Mouse (Mus musculus): ENCODE data around the gene Neurod2.

Neurod2 gene

GRCm38 (mm10) chr11:98353651-98354211 lies 24.3 kb upstream of the Neurod2 start:
- no peak for DNase-seq

DNA sequence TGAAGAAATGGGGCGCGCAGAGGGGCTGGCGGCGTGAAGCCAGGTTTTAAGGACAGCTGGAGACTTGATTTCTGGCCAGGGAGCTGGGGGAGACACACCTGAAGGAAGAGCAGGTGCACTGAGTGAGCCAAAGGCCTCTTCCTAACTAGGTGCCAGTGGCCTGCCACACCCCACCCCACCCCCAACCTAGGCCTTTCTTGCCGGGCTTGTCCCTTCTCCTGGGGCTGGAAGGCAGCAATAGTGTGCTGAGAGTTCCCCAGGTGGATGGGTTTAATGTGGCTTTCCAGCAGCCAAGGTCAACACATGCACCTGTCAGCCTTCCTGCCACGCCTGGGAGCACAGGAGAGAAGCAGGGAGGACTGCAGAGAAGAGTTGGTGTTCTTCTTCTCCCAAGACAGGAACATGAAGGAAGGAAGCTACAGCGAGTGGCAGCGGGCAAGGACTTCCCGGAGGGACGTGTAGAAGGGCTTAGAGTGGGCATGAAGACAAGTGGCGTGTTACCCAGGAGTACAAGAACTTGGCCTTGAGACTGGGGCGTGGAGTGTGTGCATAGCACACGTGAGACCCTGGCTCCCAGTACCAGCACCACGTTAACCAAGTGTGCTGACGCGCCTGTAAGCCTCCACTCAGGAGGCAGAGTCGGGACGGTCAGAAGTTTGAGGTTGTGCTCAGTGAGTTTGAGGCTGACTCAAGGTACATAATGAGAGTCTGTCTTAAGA lies 23.0 kb upstream of the Neurod2 start:
- no peak for DNase-seq

GRCm38 (mm10) chr11:98349308-98349707 lies 19.9 kb upstream of the Neurod2 start:
- DNase-seq, result no peak

GRCm38 (mm10) chr11:98348083-98348961 lies 18.9 kb upstream of the Neurod2 start, which contains the start of gene Ppp1r1b:
Gene Ppp1r1b (plus strand): TSS chr11:98348404.
- DNase-seq, result no peak

GRCm38 (mm10) chr11:98347385-98348082 lies 18.1 kb upstream of the Neurod2 start:
- DNase-seq, result no peak

DNA sequence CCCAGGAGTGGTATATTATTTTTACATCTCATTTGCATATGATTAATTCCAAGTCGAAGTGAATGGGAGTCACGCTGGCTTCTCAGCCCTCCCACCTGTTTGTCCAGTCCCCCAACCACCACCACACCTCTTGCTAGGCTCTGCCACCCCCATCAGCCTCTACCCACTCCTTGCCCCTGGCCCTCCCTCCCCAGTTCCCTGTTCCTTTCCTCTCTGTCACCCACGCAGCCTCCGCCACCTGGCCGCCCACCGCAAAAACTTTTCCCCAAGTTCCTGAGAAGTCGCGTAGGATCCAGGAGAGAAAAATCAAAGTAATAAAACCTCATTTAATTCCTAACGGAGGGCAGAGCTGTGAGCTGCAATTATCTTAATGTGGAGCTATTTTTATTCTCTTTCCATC lies 16.7 kb upstream of the Neurod2 start:
- DNase-seq, result no peak

DNA sequence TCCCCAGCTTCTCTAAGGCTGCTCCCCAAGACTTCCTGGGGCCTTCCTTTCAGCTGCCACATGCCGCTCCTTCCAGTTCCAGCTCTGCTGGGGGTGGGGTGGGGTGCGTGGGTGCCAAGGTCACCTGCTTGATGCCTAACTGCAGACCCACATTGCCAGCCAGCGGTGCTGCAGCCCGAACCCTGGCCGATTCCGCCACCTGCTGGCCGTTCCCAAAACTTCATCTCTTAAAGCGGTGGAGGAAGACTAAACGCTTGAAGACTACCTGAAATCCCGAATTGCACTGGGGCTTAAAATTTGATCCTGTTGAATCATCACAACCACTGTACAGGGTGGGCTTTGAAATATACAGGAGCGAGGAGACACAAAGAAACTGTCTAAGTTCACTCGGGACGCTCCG lies 15.8 kb upstream of the Neurod2 start:
- DNase-seq, result peak; percentile 62 to 82

- DNase-seq, result peak; percentile 76 to 94
Measured at GRCm38 (mm10) chr11:98342000-98342945, 12.8 kb upstream of the Neurod2 start.

DNA sequence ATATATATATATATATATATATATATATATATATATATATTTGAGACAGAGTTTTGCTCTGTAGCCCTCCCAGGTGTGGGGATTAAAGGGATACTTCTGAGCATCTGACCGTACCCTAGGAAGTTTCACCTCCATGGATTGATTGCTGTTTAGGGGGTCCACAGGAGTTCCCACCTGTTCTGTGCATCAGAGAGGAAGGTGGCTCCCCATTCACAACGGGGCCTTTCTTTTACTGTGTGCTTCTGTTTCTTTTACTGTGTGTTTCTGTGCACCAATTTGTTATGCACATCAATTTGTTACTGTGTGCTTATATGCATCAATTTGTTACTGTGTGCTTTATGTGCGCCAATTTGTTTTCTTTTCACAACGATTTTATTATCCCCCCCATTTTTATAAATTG lies 11.7 kb upstream of the Neurod2 start:
- DNase-seq, result no peak

DNA sequence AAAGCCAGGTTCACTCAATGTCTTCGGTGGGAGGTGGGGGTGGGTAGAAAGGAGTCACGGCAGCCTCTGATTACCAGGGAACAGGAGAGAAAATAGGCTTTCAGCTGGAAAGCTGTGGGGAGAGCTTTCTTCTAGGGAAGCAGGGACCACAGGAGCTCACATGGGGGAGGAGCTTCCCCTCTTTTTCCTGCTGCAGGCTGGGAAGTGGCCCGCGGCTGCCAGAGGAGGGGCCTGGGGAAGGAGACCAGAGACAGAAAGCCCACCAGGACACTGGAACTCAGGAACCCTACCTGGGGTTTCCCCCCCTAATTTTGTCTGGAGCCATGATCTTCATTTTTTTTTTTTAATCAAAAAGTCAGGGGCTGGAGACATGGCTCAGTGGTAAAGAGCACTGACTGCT lies 11.1 kb upstream of the Neurod2 start:
- no peak for DNase-seq

- peak; percentile 31 to 42 for DNase-seq
Measured at GRCm38 (mm10) chr11:98339679-98340287, 10.3 kb upstream of the Neurod2 start.

- DNase-seq, result no peak
Measured at GRCm38 (mm10) chr11:98339071-98339501, 9.6 kb upstream of the Neurod2 start.

- no peak for DNase-seq
Measured at GRCm38 (mm10) chr11:98338507-98338961, 9.1 kb upstream of the Neurod2 start.

- peak in 1 of 2 experiments; percentile 58 for DNase-seq
Measured at GRCm38 (mm10) chr11:98336245-98337107, 7.0 kb upstream of the Neurod2 start.

- no peak for DNase-seq
Measured at GRCm38 (mm10) chr11:98335250-98335649, 5.8 kb upstream of the Neurod2 start.

DNA sequence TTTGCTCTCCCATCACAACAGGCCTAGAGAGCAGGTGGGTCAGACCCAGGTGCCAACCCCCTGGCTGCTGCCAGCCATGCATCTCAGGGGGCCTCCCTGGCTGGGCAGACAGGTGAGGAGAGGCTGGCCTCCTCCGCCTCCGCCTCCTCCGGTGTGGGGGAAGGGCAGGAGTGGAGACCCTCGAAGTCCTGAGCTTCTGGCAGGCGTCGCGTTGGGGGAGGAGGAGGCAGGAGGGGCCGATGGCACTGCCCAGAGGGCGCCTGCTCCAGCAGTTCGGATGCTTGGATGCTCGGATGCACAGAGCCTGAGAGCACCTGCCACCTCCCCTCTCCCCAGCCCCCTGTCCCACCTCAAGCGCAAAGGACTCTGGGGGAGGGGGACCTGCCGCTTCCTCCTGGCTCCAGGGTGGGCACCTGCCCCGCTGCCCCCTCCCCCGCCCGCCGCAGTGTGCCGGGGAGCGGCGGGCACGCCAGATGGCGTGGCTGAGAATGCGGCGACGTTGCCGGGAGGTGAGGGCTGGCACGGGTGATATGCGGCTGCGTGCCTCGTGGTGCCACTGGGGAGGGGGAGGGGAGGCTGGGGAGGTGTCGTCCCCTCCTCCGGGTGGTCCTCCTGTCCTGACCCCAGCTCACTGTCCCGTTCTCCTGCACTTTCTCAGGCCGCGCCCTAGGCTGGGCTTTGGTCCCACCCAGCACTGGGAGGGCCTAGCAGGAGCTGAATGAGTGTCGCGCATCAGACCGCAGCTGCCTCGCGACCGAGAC lies 4.7 kb upstream of the Neurod2 start:
- no peak for DNase-seq

DNA sequence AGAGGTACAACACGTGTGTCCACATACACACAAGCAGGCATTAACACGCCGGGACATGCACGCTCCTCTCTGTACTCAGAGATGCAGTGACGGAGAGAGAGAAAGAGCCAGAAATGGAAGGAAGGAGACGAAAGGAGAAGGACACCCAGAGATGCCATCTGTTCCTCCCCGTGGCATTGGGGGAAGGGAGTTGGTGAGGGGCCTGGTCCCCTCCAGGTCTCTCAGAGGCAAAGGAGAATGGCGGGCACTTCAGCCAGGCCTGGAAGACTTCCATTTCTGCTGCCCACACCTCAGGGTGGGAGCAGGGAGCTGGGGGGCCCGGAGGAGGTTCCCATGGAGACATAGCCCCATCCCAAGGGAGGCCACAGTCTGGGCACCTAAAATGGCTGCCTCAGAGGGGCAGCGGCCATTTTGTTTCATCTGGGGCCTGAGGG lies 3.8 kb upstream of the Neurod2 start:
- DNase-seq, result no peak

DNA sequence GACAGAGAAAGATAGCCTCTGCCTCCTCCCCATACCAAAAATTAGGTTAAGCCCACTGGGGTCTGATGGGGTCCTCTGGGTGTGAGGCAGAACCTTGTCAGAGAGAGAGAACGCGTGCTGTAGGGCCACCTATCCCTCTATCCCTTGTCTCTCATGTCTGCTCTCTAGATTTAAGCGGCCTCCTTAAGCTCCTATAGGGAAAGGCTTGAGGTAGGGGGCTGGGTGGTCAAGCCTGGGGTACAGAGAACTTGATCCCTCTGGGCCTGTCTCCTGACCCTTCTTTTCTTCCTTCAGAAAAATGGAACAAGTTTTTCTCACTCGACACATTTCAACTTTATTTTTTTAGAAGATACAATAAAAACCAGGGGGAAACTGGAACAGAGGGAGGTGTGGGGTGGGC lies 3.4 kb upstream of the Neurod2 start:
- no peak for DNase-seq

- DNase-seq, result no peak
Measured at GRCm38 (mm10) chr11:98332186-98332585, 2.7 kb upstream of the Neurod2 start.

Measured in spleen, adult 18-20 months (tissue).